Mouse (Mus musculus) C2C12 (cell line): ENCODE data around the gene Cobl. TPM values are rescaled to one million over a fixed set of nuclear protein-coding genes. Genes with fewer than 3 reads are reported as not detected.

Experiments used
- H3K27me3 ChIP-seq: one replicate; pipeline ENCODE4 v1.6.1; 2011; ENCODE audit not compliant: control insufficient read depth, insufficient read depth, insufficient read length
- H3K36me3 ChIP-seq: one replicate; pipeline ENCODE4 v1.6.1; 2011; ENCODE audit not compliant: control insufficient read depth, insufficient read depth
- H3K4me3 ChIP-seq: one replicate; pipeline ENCODE4 v1.5.1; 2011; ENCODE audit warnings: mild to moderate bottlenecking, control low read depth; ENCODE audit not compliant: poor library complexity, insufficient read depth, severe bottlenecking
- H3K79me2 ChIP-seq: one replicate; pipeline ENCODE4 v1.6.1; 2011; ENCODE audit not compliant: control insufficient read depth, insufficient read depth
- H3K79me3 ChIP-seq: one replicate; pipeline ENCODE4 v1.6.1; 2011; ENCODE audit warnings: low read depth, control low read depth
- H3ac ChIP-seq: one replicate; pipeline ENCODE3; 2011; ENCODE audit warnings: low read depth; ENCODE audit not compliant: control insufficient read depth, insufficient read length
- CEBPB ChIP-seq: IDR thresholded peaks from one replicate; pipeline ENCODE4 v1.6.1; 2011; ENCODE audit warnings: low read depth, mild to moderate bottlenecking, control low read depth, moderate library complexity
- CTCF ChIP-seq: IDR thresholded peaks from one replicate; pipeline ENCODE4 v1.5.1; 2011; ENCODE audit not compliant: control insufficient read depth, insufficient read depth, insufficient read length
- FOSL1 ChIP-seq: IDR thresholded peaks from one replicate; pipeline ENCODE4 v1.8.0; 2011; ENCODE audit warnings: mild to moderate bottlenecking, low read length; ENCODE audit not compliant: poor library complexity, insufficient read depth, severe bottlenecking
- MAX ChIP-seq: IDR thresholded peaks from one replicate; pipeline ENCODE4 v1.6.1; 2011; ENCODE audit warnings: mild to moderate bottlenecking, control low read depth
- MYOD1 ChIP-seq: IDR thresholded peaks from one replicate; pipeline ENCODE4 v1.6.1; 2011; ENCODE audit warnings: low read depth; ENCODE audit not compliant: control insufficient read depth, insufficient read length
- MYOG ChIP-seq: IDR thresholded peaks from one replicate; pipeline ENCODE4 v1.6.1; 2011; ENCODE audit not compliant: control insufficient read depth, insufficient read length; ENCODE audit errors: extremely low read depth
- USF1 ChIP-seq: IDR thresholded peaks from one replicate; pipeline ENCODE4 v1.6.1; 2011; ENCODE audit warnings: low read depth, mild to moderate bottlenecking, control low read depth, moderate library complexity
- polyA plus RNA-seq: library from polyadenylated mRNA; unstranded; fragments of >200 nt; fragmentation: generic; extraction: Trizol; gene quantifications from one replicate; pipeline ENCODE4 v1.2.1, GENCODE M21; 2012; ENCODE audit warnings: missing spikeins

The Cobl gene
- polyA plus RNA-seq, 1 experiment = 3.8 TPM

DNA sequence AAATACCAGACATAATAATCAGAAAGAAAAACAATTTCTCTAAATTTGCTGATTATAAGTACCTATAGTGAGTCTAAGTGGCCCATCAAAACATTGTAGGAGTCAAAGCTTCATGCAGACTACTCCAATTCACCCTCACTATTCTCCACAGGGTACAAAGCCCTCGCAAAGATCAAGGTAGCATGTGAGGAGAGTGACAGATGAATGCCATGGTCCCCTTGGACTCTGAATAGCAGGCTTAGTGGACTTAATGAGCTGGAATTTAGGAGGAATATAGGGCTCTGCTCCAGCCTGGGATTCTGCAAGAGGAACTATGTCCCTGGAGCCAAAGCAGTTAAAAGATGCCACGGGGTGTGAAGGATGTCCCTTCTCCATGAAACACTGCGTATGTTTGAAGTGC, 88.1 kb downstream of the Cobl start:
- Histone ChIP-seq H3K27me3 (no peaks in the 10 kb centered on the region), H3K4me3 (no peak overlapping the region), H3ac (no peak overlapping the region), H3K36me3 (no peaks in the 10 kb centered on the region), H3K79me3 (no peaks in the 10 kb centered on the region), H3K79me2 (no peaks in the 10 kb centered on the region)
- no peak for TF ChIP-seq MYOG
- no peak for TF ChIP-seq USF1
- TF ChIP-seq CTCF = no peak
- no peak for TF ChIP-seq FOSL1
- TF ChIP-seq MYOD1 = no peak
- TF ChIP-seq MAX = no peak
- TF ChIP-seq CEBPB = no peak

DNA sequence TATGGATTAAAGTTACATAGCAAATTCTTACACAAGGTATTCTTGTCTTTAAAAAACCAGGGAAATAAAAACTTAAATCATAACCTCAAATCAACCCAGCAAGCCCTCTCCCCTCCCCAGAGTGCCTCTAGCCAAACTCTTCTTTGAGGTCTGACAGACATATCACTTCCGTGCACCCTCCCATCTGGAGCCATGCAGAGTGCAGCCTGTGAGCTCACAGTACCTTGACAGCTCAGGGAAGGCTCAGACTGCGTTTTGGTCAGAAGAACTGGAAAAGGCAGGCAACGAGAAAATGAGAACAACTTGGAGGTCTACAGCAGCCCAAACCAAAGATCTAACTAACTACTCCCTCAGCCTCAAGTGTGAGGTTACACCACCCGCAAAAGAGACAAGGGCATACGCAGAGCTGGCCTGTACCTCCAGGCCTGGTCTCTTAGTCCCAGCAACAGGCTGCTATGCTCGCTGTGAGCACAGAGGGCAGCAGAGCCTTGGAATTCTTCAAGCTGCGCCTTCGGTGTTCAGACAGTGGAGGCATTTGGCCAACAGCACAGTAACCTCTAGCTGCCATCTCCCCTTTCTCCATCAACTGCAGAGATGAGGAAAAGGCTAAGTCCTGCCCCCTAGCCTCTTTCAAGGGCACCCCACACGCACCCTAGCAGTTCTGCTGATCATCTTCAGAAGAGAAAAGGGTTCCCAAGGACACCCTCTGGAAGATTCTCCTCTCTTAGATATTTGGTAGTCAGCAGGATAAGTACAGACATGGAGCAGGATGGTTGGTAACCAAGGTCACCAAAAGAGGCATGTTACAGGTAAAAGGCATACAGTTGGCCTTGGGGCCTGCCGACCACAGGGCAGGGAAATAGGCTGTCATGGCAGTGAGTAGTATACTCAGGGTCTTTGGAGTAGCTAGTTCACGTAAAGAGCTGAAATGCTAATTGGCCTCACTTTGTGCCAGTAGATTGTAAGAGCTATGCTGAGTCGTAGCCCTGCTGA, 91.4 kb downstream of the Cobl start:
- H3K79me2 ChIP-seq = no peaks in the 10 kb centered on the region
- H3K79me3 ChIP-seq = no peaks in the 10 kb centered on the region
- no peak overlapping the region for H3K4me3 ChIP-seq
- H3K36me3 ChIP-seq = no peaks in the 10 kb centered on the region
- H3K27me3 ChIP-seq = no peaks in the 10 kb centered on the region
- peak; percentile 69 for TF ChIP-seq CTCF
- no peak for TF ChIP-seq MYOD1
- no peak overlapping the region for H3ac ChIP-seq

DNA sequence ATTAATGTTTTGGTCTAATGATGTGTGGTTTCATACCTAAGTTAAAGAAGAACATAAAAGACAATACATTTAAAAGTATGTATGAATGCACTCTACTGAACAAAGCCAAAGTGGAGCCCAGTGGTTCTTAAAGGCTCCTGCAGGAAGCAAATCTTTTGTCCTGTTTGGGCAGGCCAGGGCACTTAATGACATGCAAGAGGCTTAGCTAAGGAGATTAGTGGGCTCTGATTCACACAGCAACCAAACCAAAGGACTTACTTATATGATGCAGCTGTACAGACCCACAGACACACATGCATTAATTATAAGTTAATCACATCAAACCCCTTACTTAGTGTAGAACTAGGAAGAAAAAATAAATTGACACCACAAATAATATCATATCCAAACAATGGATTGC, 93.8 kb downstream of the Cobl start:
- Histone ChIP-seq H3K4me3 (no peak overlapping the region), H3K79me2 (no peaks in the 10 kb centered on the region), H3K36me3 (no peaks in the 10 kb centered on the region), H3K27me3 (no peaks in the 10 kb centered on the region), H3ac (no peak overlapping the region), H3K79me3 (no peaks in the 10 kb centered on the region)
- no peak for TF ChIP-seq FOSL1
- no peak for TF ChIP-seq MYOG
- no peak for TF ChIP-seq MAX
- no peak for TF ChIP-seq CEBPB
- TF ChIP-seq USF1 = no peak
- no peak for TF ChIP-seq CTCF
- TF ChIP-seq MYOD1 = no peak

DNA sequence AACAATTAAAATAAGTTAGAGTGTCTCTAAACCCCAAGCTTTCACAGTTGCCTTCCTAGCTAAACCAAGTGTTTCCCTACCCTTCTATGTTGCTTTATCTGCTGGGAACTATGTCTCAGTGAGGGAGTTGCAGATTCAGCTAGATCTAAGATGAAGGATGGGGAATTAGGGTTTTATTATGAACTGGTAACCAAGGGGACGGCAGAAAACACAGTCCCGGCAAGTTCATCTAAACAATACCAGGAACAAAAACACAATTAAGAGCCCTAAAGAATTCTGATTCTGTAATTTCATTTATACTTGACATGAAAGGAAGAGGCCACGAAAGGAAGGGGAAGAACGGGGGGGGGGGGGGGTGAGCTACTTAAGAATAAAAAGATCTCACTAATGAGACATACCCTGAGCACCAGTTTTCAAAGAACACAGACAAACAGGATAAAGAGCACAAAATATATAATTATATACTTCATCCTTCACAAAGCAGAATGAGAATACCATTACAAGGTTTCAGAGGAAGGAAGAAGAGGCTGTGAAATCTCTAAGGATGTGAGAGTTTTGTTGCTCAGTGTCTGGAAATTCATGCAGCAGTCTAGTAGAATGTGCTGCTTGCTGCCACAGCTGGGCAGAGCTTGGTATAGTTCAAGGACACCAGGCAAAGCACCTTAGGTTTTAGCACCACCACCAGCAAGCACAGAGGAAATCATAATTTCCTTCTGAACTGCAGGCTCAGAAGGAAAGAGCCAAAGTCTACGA, 97.2 kb downstream of the Cobl start:
- no peak for TF ChIP-seq CEBPB
- no peak for TF ChIP-seq FOSL1
- TF ChIP-seq USF1 = no peak
- no peak for TF ChIP-seq MYOG
- TF ChIP-seq CTCF = no peak
- TF ChIP-seq MAX = no peak
- TF ChIP-seq MYOD1 = no peak
- H3K27me3 ChIP-seq = no peaks in the 10 kb centered on the region
- H3K4me3 ChIP-seq = no peak overlapping the region
- no peaks in the 10 kb centered on the region for H3K79me2 ChIP-seq
- no peak overlapping the region for H3ac ChIP-seq
- no peaks in the 10 kb centered on the region for H3K79me3 ChIP-seq
- H3K36me3 ChIP-seq = no peaks in the 10 kb centered on the region

DNA sequence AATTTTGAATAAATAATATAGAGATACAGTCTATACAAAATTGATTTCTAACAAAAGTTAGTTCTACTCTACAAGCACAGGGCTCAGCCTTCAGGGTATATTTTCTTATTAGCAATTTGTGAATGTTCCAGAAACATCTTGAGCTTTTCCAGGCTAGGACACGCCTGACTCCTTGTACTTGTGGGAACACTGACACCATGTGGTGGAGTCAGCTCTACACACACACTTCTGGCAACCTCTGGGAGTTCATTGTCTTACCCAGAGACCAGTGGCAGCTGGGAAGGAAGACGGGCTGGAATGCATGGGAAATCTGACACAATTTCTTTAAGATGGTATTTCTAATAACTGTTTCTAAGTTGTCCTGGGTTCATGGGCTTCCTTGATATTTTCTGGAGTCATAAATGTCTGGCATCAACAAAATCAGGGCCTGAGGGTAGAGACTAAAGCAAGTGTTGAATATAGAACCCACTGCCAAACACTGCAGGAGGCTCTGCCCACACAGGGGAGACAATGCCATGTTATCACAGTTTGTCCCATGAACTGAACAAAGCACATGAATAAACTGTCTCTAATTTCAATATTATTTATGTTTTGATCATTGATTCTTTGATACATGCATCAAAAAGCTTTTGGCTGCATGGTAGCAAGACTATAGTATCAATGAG, 105.3 kb downstream of the Cobl start:
- no peak overlapping the region for H3ac ChIP-seq
- H3K79me2 ChIP-seq = no peaks in the 10 kb centered on the region
- H3K27me3 ChIP-seq = no peaks in the 10 kb centered on the region

More for the DNA sequence above, 105.3 kb downstream of the Cobl start:
- no peaks in the 10 kb centered on the region for H3K36me3 ChIP-seq
- H3K4me3 ChIP-seq = no peak overlapping the region
- no peak for TF ChIP-seq MAX
- no peak for TF ChIP-seq CEBPB
- TF ChIP-seq CTCF = peak; percentile 14
- H3K79me3 ChIP-seq = no peaks in the 10 kb centered on the region
